Mouse (Mus musculus): ENCODE data around the gene Mat1a. TPM values are rescaled to one million over a fixed set of nuclear protein-coding genes. Genes with fewer than 3 reads are reported as not detected.

Gene Mat1a
- total and polyA plus RNA-seq, 3 experiments = not detected

- no peaks in the 10 kb centered on the region for H3K27me3 ChIP-seq (ENCODE audit: control insufficient read depth in 1 of 2, insufficient read depth in 2 of 2, low read length in 2 of 2)
- no peaks in the 10 kb centered on the region for H3K9me3 ChIP-seq (replicated peaks; ENCODE audit: insufficient read depth, low read length)
- TF ChIP-seq POLR2A (IDR thresholded peaks at IDR 0.05; ENCODE audit: control insufficient read depth in 1 of 2, insufficient read depth in 1 of 2, low read depth in 1 of 2, low read length in 2 of 2, poor library complexity in 1 of 2) = no peak
- H3K36me3 ChIP-seq (ENCODE audit: control insufficient read depth in 1 of 2, insufficient read depth in 2 of 2, low read length in 2 of 2) = no peaks in the 10 kb centered on the region
- no peaks in the 10 kb centered on the region for H3K4me1 ChIP-seq (ENCODE audit: control insufficient read depth in 1 of 2, insufficient read depth in 2 of 2, low read length in 2 of 2)
- H3K9ac ChIP-seq (ENCODE audit: control insufficient read depth, low read depth, low read length, poor library complexity, severe bottlenecking) = no peak overlapping the region
- H3K27ac ChIP-seq (ENCODE audit: control insufficient read depth, low read depth, low read length) = no peak overlapping the region
- no peak for DNase-seq (ENCODE audit: low read depth, low spot score)
- no peak overlapping the region for H3K4me3 ChIP-seq (ENCODE audit: control insufficient read depth in 1 of 2, insufficient read depth in 1 of 2, low read depth in 2 of 2, low read length in 2 of 2)
- H3K79me2 ChIP-seq (ENCODE audit: control insufficient read depth, insufficient read depth, low read length, poor library complexity) = no peaks in the 10 kb centered on the region
These were observed 2.6 kb upstream of the Mat1a start for GRCm38 (mm10) chr14:41102269-41102668.

- H3K4me1 ChIP-seq (ENCODE audit: control insufficient read depth in 1 of 2, insufficient read depth in 2 of 2, low read length in 2 of 2) = no peaks in the 10 kb centered on the region
- H3K36me3 ChIP-seq (ENCODE audit: control insufficient read depth in 1 of 2, insufficient read depth in 2 of 2, low read length in 2 of 2) = no peaks in the 10 kb centered on the region
- H3K27me3 ChIP-seq (ENCODE audit: control insufficient read depth in 1 of 2, insufficient read depth in 2 of 2, low read length in 2 of 2) = no peaks in the 10 kb centered on the region; a peak in 1 of 4 replicates
- H3K79me2 ChIP-seq (ENCODE audit: control insufficient read depth, insufficient read depth, low read length, poor library complexity) = no peaks in the 10 kb centered on the region
- no peak for TF ChIP-seq CHD1 (IDR thresholded peaks at IDR 0.05; ENCODE audit: low read depth, low read length)
- no peak for TF ChIP-seq GABPA (IDR thresholded peaks at IDR 0.05; ENCODE audit: low read depth, low read length)
- no peak for TF ChIP-seq GATA1 (IDR thresholded peaks at IDR 0.05; ENCODE audit: low read depth, low read length)
- no peak for TF ChIP-seq POLR2AphosphoS2 (IDR thresholded peaks at IDR 0.05; ENCODE audit: low read length)
- no peak for TF ChIP-seq ZNF384 (IDR thresholded peaks at IDR 0.05; ENCODE audit: low read depth, low read length)
- no peak for TF ChIP-seq MYC (IDR thresholded peaks at IDR 0.05; ENCODE audit: low read depth, low read length)
- no peak for TF ChIP-seq NELFE (IDR thresholded peaks at IDR 0.05; ENCODE audit: low read depth, low read length)
- DNase-seq (ENCODE audit: low read depth, low spot score) = no peak
- no peak overlapping the region for H3K4me3 ChIP-seq (ENCODE audit: control insufficient read depth in 1 of 2, insufficient read depth in 1 of 2, low read depth in 2 of 2, low read length in 2 of 2)
- no peaks in the 10 kb centered on the region for H3K9me3 ChIP-seq (replicated peaks; ENCODE audit: insufficient read depth, low read length)
- no peak overlapping the region for H3K9ac ChIP-seq (ENCODE audit: control insufficient read depth, low read depth, low read length, poor library complexity, severe bottlenecking)
- no peak overlapping the region for H3K27ac ChIP-seq (ENCODE audit: control insufficient read depth, low read depth, low read length)
These were observed 6.3 kb downstream of the Mat1a start for GRCm38 (mm10) chr14:41111031-41111668.

GRCm38 (mm10) chr14:41112944-41113343 lies 8.1 kb downstream of the Mat1a start:
- no peaks in the 10 kb centered on the region for H3K79me2 ChIP-seq (ENCODE audit: control insufficient read depth, insufficient read depth, low read length, poor library complexity)
- no peak overlapping the region for H3K27ac ChIP-seq (ENCODE audit: control insufficient read depth, low read depth, low read length)
- no peak for TF ChIP-seq ZKSCAN1 (IDR thresholded peaks at IDR 0.05; ENCODE audit: low read depth, low read length)
- no peak for TF ChIP-seq ZMIZ1 (IDR thresholded peaks at IDR 0.05; ENCODE audit: low read depth, low read length)
- TF ChIP-seq CTCF (IDR thresholded peaks at IDR 0.05 in 2 of 3, conservative IDR thresholded peaks at IDR 0.05 in 1 of 3; ENCODE audit: control insufficient read depth in 1 of 3, insufficient read depth in 1 of 3, low read depth in 2 of 3, low read length in 3 of 3, poor library complexity in 1 of 3, severe bottlenecking in 1 of 3) = no peak
- no peak for TF ChIP-seq ELF1 (IDR thresholded peaks at IDR 0.05; ENCODE audit: low read depth, low read length)
- no peak for TF ChIP-seq TBP (IDR thresholded peaks at IDR 0.05; ENCODE audit: low read depth, low read length)
- no peak for TF ChIP-seq POLR2A (IDR thresholded peaks at IDR 0.05; ENCODE audit: control insufficient read depth in 1 of 2, insufficient read depth in 1 of 2, low read depth in 1 of 2, low read length in 2 of 2, poor library complexity in 1 of 2)
- no peak for TF ChIP-seq BHLHE40 (IDR thresholded peaks at IDR 0.05; ENCODE audit: borderline replicate concordance, low read depth, low read length)
- TF ChIP-seq NRF1 (IDR thresholded peaks at IDR 0.05; ENCODE audit: insufficient read depth, low read depth, low read length, poor library complexity, severe bottlenecking) = no peak
- H3K36me3 ChIP-seq (ENCODE audit: control insufficient read depth in 1 of 2, insufficient read depth in 2 of 2, low read length in 2 of 2) = no peaks in the 10 kb centered on the region
- H3K4me1 ChIP-seq (ENCODE audit: control insufficient read depth in 1 of 2, insufficient read depth in 2 of 2, low read length in 2 of 2) = no peaks in the 10 kb centered on the region
- no peak overlapping the region for H3K9ac ChIP-seq (ENCODE audit: control insufficient read depth, low read depth, low read length, poor library complexity, severe bottlenecking)
- H3K27me3 ChIP-seq (ENCODE audit: control insufficient read depth in 1 of 2, insufficient read depth in 2 of 2, low read length in 2 of 2) = no peaks in the 10 kb centered on the region; a peak in 1 of 4 replicates
- H3K4me3 ChIP-seq (ENCODE audit: control insufficient read depth in 1 of 2, insufficient read depth in 1 of 2, low read depth in 2 of 2, low read length in 2 of 2) = no peak overlapping the region
- H3K9me3 ChIP-seq (replicated peaks; ENCODE audit: insufficient read depth, low read length) = no peaks in the 10 kb centered on the region
- no peak for DNase-seq (ENCODE audit: low read depth, low spot score)

Data from MEL (cell line).